Mouse (Mus musculus) forebrain, embryonic 13.5 days (tissue): ENCODE results near the gene Ephx3. TPM values are rescaled to one million over a fixed set of nuclear protein-coding genes. Genes with fewer than 3 reads are reported as not detected.

Source experiments
- ATAC-seq: fragments of 200-750 bp; cut with Nextera tagmentation; 2 replicates; pipeline ENCODE4 v1.8.0; 2017
- H3K27ac ChIP-seq: fragments of 300-500 bp; sonication (generic); 2 replicates; pipeline ENCODE4 v1.5.1; 2015; ENCODE audit warnings: inconsistent platforms, mild to moderate bottlenecking, moderate library complexity
- H3K27me3 ChIP-seq: fragments of 300-500 bp; sonication (generic); 2 replicates; pipeline ENCODE4 v1.6.1; 2015; ENCODE audit warnings: mild to moderate bottlenecking, inconsistent platforms
- H3K36me3 ChIP-seq: fragments of 300-500 bp; sonication (generic); 2 replicates; pipeline ENCODE4 v1.6.1; 2015; ENCODE audit warnings: mild to moderate bottlenecking, inconsistent platforms; ENCODE audit not compliant: poor library complexity, severe bottlenecking
- H3K4me1 ChIP-seq: fragments of 300-500 bp; sonication (generic); 2 replicates; pipeline ENCODE4 v1.6.1; 2015; ENCODE audit warnings: inconsistent platforms
- H3K4me2 ChIP-seq: fragments of 300-500 bp; sonication (generic); 2 replicates; pipeline ENCODE4 v1.6.1; 2015; ENCODE audit warnings: inconsistent platforms, mild to moderate bottlenecking, moderate library complexity
- H3K4me3 ChIP-seq: fragments of 300-500 bp; sonication (generic); 2 replicates; pipeline ENCODE4 v1.5.1; 2015; ENCODE audit warnings: mild to moderate bottlenecking, inconsistent platforms
- H3K9ac ChIP-seq: fragments of 300-500 bp; sonication (generic); 2 replicates; pipeline ENCODE4 v1.6.1; 2015; ENCODE audit warnings: mild to moderate bottlenecking, inconsistent platforms
- H3K9me3 ChIP-seq: fragments of 300-500 bp; sonication (generic); replicated peaks from 2 replicates; pipeline ENCODE4 v1.6.1; 2016; ENCODE audit warnings: inconsistent platforms
- WGBS: fragments of 180-500 bp; shearing (Covaris S2); methylation state at CpG from one replicate; pipeline ENCODE4 v1.1.7; 2015; 5-methylcytosine and 5-hydroxymethylcytosine counted together
- polyA plus RNA-seq: library from polyadenylated mRNA; unstranded; fragments of >200 nt; fragmentation: Nextera tagmentation; extraction: Ambion mirVana; gene quantifications from 2 replicates; pipeline ENCODE4 v1.2.1, GENCODE M21; 2015

Ephx3 gene
- polyA plus RNA-seq, 1 experiment from 2014 or later, result 0.10 TPM

DNA sequence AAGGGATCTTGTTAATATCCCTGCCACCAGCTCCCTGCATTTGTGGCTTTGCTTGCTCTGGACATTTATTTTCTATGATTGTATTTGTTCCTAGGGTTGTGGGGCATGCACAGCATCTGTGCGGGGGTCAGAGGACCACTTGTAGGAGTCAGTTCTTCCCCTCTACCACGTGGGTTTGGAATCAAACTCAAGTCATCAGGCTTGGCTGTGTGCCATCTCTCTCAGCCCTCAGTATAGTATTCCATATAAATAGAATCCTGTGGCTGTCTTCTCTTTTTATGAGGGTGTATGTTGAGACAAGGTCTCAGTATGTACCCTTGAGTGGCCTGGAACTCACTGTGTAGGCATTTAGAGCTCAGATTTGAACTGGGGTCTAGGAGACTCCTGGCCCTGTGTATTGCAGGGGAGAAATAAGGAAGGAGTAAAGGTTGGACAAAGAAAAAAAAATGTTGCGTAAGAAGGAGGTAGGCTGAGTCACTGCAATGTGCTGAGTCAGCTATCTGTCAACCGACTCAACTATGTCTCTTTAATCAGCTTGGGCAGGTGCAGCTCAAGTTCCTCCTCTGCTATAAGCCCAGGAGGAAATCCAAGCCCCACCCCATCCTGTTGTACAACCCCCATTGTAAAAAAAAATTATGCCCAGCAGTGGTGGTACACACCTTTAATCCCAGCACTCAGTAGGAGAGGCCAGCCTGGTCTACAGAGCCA, 19.7 kb downstream of the Ephx3 start:
- Histone ChIP-seq H3K4me2 (no peak overlapping the region), H3K27ac (no peak overlapping the region), H3K4me1 (peaks cover 20% of the 10 kb centered on the region), H3K4me3 (no peak overlapping the region), H3K9me3 (no peaks in the 10 kb centered on the region), H3K36me3 (no peaks in the 10 kb centered on the region), H3K9ac (no peak overlapping the region), H3K27me3 (no peaks in the 10 kb centered on the region)
- WGBS, result 85% methylated on average over 4 of the region's 4 CpGs
- no peak for ATAC-seq

DNA sequence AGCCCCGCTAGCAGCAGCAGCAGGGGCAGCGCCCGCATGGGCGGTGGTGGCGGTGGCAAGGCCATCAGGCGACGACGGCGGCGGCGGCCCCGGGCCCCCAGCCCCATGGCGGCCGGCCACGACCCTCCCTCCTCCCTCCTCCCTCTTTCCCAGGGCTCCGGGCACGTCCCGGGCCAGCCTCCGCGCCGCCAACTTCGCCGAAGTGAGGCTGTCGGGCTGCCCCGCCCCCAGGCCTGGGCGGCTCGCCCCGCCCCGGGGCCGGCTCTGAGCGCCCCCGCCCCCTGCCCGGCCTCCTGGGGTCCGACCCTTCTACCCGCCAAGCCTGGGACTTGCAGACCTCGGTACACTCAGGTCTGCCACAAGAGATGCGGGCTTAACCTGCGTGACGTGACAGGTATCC, 22.7 kb downstream of the Ephx3 start, which contains the start of gene Notch3:
Notch3 (minus strand) TSS at position 166 of the 400 bp plus-strand sequence.
- Histone ChIP-seq H3K36me3 (no peaks in the 10 kb centered on the region), H3K4me1 (peaks cover 50% of the 10 kb centered on the region), H3K27ac (peak within 1 kb of the TSS; percentile 90), H3K4me2 (peak within 1 kb of the TSS; percentile 87), H3K9ac (peak within 1 kb of the TSS; percentile 81), H3K27me3 (no peaks in the 10 kb centered on the region), H3K9me3 (no peaks in the 10 kb centered on the region), H3K4me3 (peak within 1 kb of the TSS; percentile 62)
- WGBS, result under 1% methylated on average over 29 of the region's 39 CpGs
- ATAC-seq, result peak; percentile 67

DNA sequence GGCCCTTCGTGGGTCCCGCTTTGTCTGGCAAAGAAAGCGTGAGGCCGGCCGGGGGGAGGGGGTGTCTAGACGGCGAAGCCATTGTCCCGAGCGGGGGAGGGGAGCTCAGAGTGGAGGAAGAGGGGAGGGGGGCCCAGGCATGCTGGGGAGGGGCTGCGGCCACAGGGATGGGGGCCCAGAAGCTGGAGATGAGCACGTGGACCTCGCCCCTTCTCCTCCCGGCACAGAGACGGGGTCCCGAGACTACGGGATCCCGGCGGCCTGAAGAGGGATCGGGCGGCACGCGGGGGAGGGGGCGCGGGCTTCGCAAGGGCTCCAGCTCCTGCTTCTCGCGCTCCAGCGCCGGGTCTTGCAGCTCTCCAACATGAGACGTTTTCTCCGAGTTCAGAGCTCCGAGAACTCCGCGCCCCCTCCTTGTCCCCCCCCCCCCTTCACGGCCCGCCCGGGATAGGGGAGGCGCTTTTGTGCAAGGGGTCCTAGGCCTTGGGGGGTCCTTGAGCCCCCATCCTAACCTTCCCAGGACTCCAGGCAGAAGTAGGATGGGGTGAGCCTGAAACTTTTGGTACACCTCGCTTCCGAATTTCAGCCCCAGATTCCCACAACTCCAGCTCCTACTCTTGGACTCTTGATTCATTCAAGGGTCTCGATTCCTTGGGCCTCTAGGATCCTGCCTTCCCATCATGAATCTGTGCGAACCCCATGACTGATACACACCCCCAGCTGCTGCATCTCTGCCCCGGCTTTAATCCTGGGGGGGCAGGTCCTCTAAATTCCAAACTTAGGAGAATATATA, 23.4 kb downstream of the Ephx3 start:
- H3K4me3 ChIP-seq, result peak overlapping the region; percentile 62
- H3K27me3 ChIP-seq, result no peaks in the 10 kb centered on the region
- no peaks in the 10 kb centered on the region for H3K9me3 ChIP-seq
- H3K36me3 ChIP-seq, result no peaks in the 10 kb centered on the region
- peak overlapping the region; percentile 81 for H3K9ac ChIP-seq
- H3K27ac ChIP-seq, result peak overlapping the region; percentile 90
- peak; percentile 77 for ATAC-seq
- peaks cover 50% of the 10 kb centered on the region for H3K4me1 ChIP-seq
- H3K4me2 ChIP-seq, result peak overlapping the region; percentile 87
- under 1% methylated on average over 33 of the region's 43 CpGs for WGBS

DNA sequence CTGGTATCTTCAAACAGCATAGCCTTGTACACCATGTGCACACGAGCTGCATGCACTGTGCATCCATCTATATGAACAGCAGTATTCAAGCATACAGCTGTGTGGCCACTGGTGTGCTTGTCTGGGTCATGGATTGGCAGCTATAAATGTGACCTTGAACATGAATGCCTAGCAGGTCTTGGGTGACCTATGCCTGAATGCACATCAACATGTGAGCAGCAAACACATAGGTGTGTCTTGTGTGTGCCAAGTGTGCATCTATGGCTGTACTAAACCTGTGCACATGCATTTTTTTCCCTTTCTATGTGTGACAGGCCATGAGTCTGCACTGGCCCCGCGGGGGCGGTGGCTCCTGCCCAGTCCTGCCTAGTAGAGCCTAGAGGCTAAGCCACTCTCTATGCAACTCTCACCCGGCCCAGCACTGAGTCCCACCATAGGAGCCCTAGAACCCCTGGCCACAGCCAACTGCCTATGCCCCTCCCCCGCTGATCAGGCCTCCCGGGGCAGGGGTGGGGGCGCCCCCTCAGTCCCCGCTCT, 24.0 kb downstream of the Ephx3 start:
- Histone ChIP-seq H3K27me3 (no peaks in the 10 kb centered on the region), H3K9ac (peak overlapping the region; percentile 81), H3K27ac (peak overlapping the region; percentile 90), H3K4me3 (peak overlapping the region; percentile 62), H3K36me3 (no peaks in the 10 kb centered on the region), H3K9me3 (no peaks in the 10 kb centered on the region), H3K4me1 (peaks cover 50% of the 10 kb centered on the region), H3K4me2 (peak overlapping the region; percentile 87)
- ATAC-seq, result peak; percentile 79
- WGBS, result 4% methylated on average over 9 of the region's 9 CpGs

DNA sequence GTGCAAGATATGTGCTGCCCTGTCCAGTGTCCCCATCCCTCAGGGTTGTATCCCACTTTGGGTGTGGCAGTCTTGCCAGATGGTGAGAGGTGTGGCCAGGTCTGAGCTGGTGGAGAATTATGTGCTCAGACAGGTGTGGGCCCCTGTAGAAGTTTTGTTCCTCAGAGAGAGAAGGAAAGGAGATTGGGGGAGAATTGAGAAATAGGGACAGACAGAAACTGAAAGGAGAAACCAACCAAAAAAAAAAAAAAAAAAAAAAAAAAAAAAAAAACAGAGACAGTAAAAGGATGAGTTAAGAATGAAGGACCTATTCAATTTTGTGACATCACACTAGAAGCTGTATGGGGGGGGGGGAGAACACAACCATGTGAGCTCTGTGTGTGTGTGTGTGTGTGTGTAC, 24.6 kb downstream of the Ephx3 start:
- peak overlapping the region; percentile 62 for H3K4me3 ChIP-seq
- H3K4me2 ChIP-seq, result peak overlapping the region; percentile 87
- no peaks in the 10 kb centered on the region for H3K9me3 ChIP-seq
- H3K36me3 ChIP-seq, result no peaks in the 10 kb centered on the region
- H3K27ac ChIP-seq, result peak overlapping the region; percentile 90; the same call in 1 of the 2 replicates
- no peaks in the 10 kb centered on the region for H3K27me3 ChIP-seq
- ATAC-seq, result no peak
- H3K9ac ChIP-seq, result 0 out of 2 replicates have a peak overlapping the region, but pooled peaks have one; percentile 81
- H3K4me1 ChIP-seq, result peaks cover 50% of the 10 kb centered on the region

DNA sequence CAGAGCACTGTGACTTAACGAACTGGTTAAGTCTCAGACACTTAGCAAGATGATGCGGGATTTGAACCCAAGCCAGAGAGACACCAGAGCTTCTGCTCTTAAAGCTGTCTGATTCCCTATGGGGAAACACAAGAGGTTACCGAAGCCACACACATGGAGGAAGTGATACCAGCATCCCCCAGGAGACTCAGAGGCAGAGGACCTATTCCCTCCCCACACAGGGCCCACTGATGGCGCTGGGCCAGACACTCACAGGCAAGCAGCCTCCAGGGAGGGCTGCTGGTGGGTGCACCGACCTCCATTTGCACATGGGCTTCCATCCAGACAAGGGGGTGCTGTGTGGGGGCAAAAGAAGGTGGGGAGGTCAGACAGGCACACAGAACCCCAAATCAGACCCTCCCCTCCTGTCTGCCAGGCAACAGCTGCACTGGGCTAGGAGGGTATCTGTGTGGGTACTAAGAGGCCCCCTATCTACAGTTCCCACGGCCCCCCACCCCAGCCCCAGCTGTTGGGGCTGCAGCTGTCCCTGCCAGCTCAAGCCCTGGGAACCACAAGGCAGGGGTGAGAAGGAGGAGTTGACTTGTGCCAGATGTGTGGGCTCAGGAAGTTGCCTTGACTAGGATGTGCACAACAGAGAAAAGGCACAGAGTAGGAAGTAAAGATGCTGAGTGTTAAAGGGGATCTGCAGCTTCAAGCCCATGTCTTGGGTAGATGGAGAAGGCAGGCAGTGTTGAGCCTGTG, 25.3 kb downstream of the Ephx3 start:
- ATAC-seq, result no peak

DNA sequence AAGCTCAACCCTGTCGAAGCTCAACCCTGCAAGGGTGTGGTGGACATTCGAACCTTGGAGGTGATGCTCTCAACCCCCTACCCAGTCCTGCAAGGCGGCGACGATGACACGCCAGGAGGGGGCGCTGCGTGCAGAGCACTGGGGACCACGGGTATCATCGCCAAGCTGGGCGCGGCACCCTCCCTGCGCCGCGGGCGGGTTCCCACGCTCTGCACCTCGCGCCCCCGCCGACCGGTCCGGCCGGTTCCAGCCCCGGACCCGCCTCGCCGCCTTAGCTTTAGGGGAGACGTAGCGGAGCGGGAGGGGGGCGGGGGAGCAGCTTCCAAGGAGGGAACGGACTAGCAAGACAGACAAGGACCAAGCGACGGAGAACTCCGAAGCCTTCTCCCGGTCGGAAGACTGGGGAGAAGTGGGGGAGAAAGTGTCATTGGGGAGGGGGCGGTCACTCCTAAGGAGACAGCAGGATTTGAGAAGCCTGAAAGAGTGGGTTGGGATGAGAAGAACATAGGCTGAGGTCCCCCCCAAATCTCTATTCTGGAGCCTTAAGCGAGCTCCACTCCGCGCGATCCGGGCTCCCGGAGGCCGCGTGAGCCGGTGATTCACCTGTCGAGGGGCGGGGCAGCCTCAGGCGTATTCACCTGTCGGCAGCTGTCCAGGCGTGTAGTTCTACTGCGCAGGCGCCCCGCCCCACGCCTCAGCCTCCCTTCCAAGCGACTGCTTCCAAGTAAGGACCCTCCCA, 27.1 kb downstream of the Ephx3 start:
- WGBS, result 2% methylated on average over 57 of the region's 58 CpGs
- Histone ChIP-seq H3K27me3 (no peaks in the 10 kb centered on the region), H3K4me3 (peak overlapping the region; percentile 59), H3K36me3 (peaks cover 12% of the 10 kb centered on the region), H3K27ac (no peak overlapping the region), H3K9ac (peak overlapping the region; percentile 74), H3K4me2 (peak overlapping the region; percentile 96), H3K9me3 (no peaks in the 10 kb centered on the region), H3K4me1 (peaks cover 50% of the 10 kb centered on the region)
- ATAC-seq, result peak; percentile 36; the same call in 1 of the 2 replicates

More for the DNA sequence above, 25.3 kb downstream of the Ephx3 start:
- peak overlapping the region; percentile 96; the same call in 1 of the 2 replicates for H3K4me2 ChIP-seq
- H3K9ac ChIP-seq, result no peak overlapping the region
- no peaks in the 10 kb centered on the region for H3K9me3 ChIP-seq
- H3K36me3 ChIP-seq, result no peaks in the 10 kb centered on the region
- 53% methylated on average over 6 of the region's 6 CpGs for WGBS
- no peaks in the 10 kb centered on the region for H3K27me3 ChIP-seq
- H3K4me3 ChIP-seq, result no peak overlapping the region; the same call in 1 of the 2 replicates
- peak overlapping the region; percentile 31 for H3K27ac ChIP-seq
- H3K4me1 ChIP-seq, result peaks cover 50% of the 10 kb centered on the region

DNA sequence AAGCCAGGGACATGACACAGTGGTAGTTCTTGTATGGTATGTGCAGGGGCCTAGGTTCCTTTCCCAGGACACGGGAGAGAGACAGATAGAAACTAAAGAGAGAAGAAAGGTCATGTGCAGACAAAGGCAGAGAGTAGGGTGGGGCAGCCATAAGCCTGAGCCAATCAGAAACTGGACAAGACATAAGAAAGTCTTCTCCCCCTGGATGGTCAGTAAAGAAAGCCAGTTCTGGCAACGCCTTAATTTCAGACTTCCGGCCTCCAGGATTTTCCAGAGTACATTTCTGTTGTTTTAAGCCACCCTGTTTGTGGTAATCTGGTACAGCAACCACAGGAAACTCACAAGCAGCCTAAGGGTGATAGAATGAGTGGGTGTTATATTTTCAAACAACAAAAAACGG, 28.5 kb downstream of the Ephx3 start:
- Histone ChIP-seq H3K4me1 (peaks cover 39% of the 10 kb centered on the region), H3K9ac (no peak overlapping the region), H3K27ac (no peak overlapping the region), H3K4me2 (no peak overlapping the region), H3K4me3 (no peak overlapping the region), H3K36me3 (peaks cover 18% of the 10 kb centered on the region), H3K9me3 (no peaks in the 10 kb centered on the region), H3K27me3 (no peaks in the 10 kb centered on the region)
- 82% methylated on average over 4 of the region's 4 CpGs for WGBS
- no peak for ATAC-seq

DNA sequence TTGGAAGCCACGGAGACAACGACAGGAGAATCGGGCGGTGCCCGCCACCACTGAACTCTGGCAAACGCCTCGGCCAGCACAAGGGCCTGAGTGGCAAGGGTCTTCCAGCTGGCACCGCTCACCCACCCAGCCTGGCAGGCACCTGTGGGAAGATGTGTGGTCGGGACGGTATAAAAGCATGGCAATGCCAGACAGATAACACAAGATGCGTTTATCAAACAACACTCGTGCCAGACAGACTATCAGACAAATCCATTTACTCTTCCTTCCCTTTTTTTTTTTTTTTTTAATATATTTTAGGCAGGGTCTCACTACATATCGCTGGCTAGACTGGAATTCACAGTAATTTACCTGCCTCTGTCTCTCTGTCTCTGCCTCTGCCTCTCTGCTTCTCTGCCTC, 30.5 kb downstream of the Ephx3 start:
- Histone ChIP-seq H3K4me2 (no peak overlapping the region), H3K27ac (no peak overlapping the region), H3K4me1 (peaks cover 22% of the 10 kb centered on the region), H3K9me3 (no peaks in the 10 kb centered on the region), H3K27me3 (no peaks in the 10 kb centered on the region), H3K9ac (no peak overlapping the region), H3K36me3 (peaks cover 36% of the 10 kb centered on the region), H3K4me3 (no peak overlapping the region)
- 93% methylated on average over 13 of the region's 13 CpGs for WGBS
- ATAC-seq, result no peak

DNA sequence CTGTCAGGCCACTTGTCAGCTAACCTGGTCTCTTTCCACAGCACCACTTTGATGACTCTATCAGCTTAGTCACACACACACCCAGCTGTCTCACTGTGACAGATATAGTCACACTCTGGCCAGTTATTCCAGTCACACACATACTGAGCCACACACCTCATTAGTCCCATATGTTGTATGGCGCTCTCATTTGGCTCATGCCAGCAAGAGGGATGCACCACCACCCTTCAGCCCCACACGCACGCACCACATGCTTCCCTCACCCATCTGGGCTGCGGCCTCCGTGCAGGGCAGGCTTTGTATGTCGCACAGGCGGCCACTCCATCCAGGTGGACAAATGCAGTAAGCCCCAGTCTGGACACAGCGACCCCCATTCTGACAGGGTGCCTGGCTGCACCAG, 42.6 kb downstream of the Ephx3 start:
- ATAC-seq, result no peak
- 88% methylated on average over 8 of the region's 8 CpGs for WGBS
- H3K27ac ChIP-seq, result no peak overlapping the region
- no peak overlapping the region; the same call in 1 of the 2 replicates for H3K9ac ChIP-seq
- H3K9me3 ChIP-seq, result no peaks in the 10 kb centered on the region
- H3K4me3 ChIP-seq, result no peak overlapping the region
- H3K4me2 ChIP-seq, result no peak overlapping the region
- H3K27me3 ChIP-seq, result no peaks in the 10 kb centered on the region
- H3K4me1 ChIP-seq, result peaks cover 7% of the 10 kb centered on the region; the same call in 1 of the 2 replicates
- H3K36me3 ChIP-seq, result peaks cover 77% of the 10 kb centered on the region
